Mouse (Mus musculus) adrenal gland, postnatal 4 days (tissue): ENCODE measurements around the gene Spata2l. TPM values are rescaled to one million over a fixed set of nuclear protein-coding genes. Genes with fewer than 3 reads are reported as not detected.
"Not testable (repeated sequence)": the region's sequence is repeated elsewhere in the genome, so short reads cannot be mapped to it uniquely, and the experiment has no call there.

Experiments used
- DNase-seq, 2 experiments: peaks; one replicate each; pipeline ENCODE4 v3.0.0; 2021 to 2022; ENCODE audit warnings: low spot score in 2 of 2, mixed read lengths in 2 of 2
- total RNA-seq, 2 experiments: library from RNA; stranded (reverse); gene quantifications; 2 replicates each; pipeline ENCODE4 v1.2.3; 2021

Gene Spata2l
- total RNA-seq, 2 experiments from 2014 or later = 11.6 to 11.9 TPM

DNA sequence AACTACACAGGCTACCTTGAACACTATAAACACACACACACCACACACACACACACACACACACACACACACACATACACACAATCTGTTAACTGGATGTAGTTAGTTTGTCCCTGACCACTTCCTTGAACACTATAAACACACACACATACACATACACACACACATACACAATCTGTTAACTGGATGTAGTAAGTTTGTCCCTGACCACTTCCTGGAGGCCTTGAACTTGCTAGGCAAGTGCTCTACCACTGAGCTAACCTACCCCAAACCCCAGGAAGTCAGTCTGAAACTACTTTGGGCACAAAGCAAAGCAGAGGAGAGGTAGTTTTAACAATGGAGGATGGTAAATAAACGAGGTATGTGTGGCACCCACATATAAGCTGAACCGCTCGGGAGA lies 32.5 kb downstream of the Spata2l start:
- DNase-seq = no peak

DNA sequence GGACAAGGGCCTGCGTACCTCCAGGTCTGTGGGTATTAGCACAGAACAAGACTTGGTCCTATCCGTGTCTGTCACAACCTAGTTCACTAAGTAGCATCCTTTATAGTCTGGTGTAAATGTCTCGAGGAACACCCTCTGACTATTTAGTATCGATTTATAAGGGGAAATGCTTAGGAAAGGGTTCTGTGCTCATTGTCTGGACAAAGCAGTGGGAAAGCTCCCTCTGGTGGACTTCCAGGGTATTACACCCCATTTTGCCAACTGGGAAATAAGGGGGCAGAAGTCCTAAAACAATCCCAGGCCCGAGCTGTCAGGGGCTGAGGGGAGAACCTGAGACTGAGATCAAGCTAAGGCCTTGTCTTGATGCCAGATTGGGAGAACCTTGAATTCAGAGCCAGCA lies 33.7 kb downstream of the Spata2l start:
- peak; percentile 24 to 49 for DNase-seq

- DNase-seq = no peak
These were observed 36.2 kb downstream of the Spata2l start for GRCm38 (mm10) chr8:123199864-123200263.

GRCm38 (mm10) chr8:123197016-123197415 lies 39.0 kb downstream of the Spata2l start:
- DNase-seq = not testable (repeated sequence)

- DNase-seq = no peak
These were observed 42.3 kb downstream of the Spata2l start for GRCm38 (mm10) chr8:123193771-123194170.

DNA sequence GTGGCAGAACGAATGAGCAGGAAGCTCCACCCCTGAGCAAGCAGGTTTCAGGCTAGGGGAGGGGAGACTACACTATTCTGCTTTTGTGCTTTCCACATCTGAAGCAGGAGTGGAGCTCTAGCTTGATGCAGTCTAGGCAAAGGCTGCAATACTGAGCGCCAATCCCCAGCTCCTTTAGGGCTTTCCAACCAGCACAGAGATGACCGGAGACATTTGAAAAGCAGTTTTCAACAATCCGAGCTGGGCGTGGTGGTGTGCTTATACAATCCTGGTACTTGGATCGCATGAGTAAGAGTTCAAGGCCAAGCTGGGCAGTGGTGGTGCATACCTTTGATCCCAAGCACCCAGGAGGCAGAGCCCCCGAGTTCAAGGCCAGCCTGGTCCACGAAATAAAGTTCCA lies 44.1 kb downstream of the Spata2l start:
- DNase-seq = no peak

DNA sequence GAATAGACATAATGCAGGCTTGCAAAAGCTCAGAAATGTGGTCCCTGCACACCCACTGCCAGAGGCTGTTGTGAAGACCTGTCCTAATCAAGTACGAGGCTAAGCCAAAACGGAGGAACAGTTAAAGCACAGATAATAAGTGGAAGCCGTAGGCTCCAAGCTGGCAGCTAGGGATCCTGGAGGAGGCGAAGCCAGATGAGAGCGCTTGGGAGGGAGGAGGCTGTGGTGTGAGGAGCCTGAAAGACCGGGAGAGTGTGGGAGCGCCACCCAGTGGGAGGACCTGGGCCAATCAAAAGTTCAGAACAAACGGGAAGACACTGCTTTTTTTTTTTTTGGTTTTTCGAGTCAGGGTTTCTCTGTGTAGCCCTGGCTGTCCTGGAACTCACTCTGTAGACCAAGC lies 45.4 kb downstream of the Spata2l start:
- DNase-seq = peak; percentile 36 to 64

DNA sequence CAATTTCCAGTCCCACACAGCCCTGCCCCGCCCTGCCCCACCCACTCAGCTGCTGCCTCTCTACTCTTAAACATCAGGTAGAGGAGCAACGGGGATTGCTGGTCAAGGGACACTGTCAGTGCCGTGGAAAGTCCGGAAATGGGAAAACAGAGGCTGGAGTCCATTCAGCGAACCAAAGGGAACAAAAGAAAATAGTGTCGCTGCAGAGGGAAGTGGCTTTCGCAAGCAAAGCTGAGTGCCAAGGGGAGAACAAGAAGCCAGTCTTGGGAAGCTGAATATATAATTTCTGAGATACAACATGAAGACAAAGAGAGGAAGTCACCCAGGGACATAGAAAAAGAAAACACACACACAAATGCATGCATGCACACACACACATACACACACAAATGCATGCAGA lies 47.2 kb downstream of the Spata2l start:
- DNase-seq = no peak

DNA sequence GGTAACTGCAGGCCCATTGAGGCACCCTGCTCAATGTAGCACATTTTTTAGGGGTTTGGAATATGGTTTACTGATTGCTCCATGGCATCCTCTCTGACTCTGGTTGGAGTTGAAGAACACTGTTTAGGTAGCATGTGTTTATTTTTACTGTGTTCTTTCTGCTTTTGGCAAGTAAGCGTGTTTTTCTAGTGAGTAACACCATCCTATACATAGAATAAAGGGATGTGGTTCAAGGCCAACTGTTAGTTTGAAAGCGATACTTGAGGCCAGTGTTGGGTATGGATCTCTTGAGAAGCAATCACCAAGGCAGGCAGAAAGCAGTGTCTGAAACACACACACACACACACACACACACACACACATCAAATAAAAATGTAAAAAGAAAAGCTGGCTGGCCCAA lies 48.0 kb downstream of the Spata2l start:
- DNase-seq = no peak

DNA sequence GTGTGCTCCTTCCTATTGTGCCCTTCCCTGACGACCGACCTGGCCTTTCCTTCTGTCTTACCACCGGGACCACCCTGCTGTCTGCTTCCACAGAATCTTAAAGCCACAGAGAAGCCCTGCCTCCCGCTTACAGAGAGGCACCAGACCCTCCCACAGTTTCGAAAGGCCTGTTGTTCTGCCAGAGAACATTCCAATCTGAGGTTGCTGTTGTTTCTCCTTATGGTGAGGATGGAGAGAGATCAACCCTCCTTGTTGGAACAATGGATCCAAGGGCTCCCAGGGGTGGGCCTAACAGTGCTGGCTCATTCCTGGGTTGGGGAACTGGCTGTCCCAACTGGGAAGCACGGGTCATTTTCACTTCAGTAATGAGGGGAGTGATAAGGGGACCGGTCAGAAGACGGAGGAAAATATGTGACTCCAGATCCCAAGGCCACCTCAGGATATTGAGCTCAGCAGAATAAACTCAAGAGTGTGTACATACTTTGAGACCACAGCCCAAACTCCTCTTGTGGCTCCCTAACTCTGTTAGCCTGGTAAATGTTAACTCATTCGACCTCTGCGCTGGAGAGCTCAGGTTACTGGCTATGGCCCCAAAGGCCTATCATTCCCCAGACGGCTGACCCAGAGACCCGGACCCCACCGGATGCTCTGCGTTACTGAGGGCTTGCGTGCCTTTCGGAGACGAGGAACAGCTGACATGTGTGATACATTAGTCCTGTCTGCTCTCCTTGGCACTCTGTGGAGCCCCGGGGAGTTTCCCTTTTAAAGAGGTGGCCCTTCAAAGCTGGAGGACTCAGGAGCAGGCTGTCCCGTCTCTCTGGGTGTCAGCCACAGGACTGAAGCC lies 50.2 kb downstream of the Spata2l start, which contains the start of gene Dpep1:
Gene Dpep1 (plus strand): TSS at position 677 of the 844 bp plus-strand sequence.
- no peak for DNase-seq

DNA sequence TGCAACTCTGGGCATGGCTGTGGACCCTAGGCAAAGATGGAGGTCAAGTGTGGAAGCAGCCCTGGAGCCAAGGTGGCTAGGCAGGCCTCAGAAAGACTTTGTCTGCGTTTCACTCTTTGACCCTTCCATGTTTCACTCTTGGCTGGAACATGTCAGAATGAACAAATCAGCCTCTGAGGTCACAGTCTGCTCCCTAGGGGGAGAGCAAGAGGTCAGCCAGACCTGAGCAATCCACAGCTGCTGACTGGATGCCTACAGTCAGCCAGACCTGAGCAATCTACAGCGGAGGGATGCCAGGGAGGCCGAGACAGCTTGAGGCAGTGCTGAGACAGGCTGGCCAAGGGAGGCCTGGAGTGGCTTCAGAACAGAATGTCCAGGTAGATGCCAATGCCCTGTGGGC lies 54.6 kb downstream of the Spata2l start:
- DNase-seq = no peak

Other genes starting within 250 kb of the Spata2l start
- 100 to 1,000 TPM; 132 TPM for gene Ankrd11, start 194.0 kb downstream of the Spata2l start, total RNA-seq
- gene Spg7, start 173.3 kb downstream of the Spata2l start, total RNA-seq = 10 to 100 TPM; 67.6 to 72.6 TPM
- gene Rpl13, start 133.9 kb downstream of the Spata2l start, total RNA-seq = 100 to 1,000 TPM; 895 to 902 TPM
- gene Cpne7, start 118.9 kb downstream of the Spata2l start, total RNA-seq = 1 to 10 TPM; 6.3 to 7.3 TPM
- 10 to 100 TPM; 14.6 to 16.6 TPM for gene Sult5a1, start 77.9 kb downstream of the Spata2l start, total RNA-seq
- gene Dpep1, start 50.0 kb downstream of the Spata2l start, total RNA-seq = 10 to 100 TPM; 16.8 to 29.2 TPM
- gene Chmp1a, start 23.5 kb downstream of the Spata2l start, total RNA-seq = 100 to 1,000 TPM in 1 of 2 experiments, 10 to 100 TPM in 1; 97.3 to 105 TPM
- 1 to 10 TPM; 4.0 to 4.5 TPM for gene Spata33, start 23.4 kb downstream of the Spata2l start, total RNA-seq
- gene Cdk10, start 11.4 kb downstream of the Spata2l start, total RNA-seq = 10 to 100 TPM; 79.6 to 82.6 TPM
- gene Zfp276, start 18.0 kb upstream of the Spata2l start, total RNA-seq = 10 to 100 TPM; 28.3 to 30.1 TPM
- 10 to 100 TPM; 33.8 to 46.6 TPM for gene Vps9d1, start 18.1 kb upstream of the Spata2l start, total RNA-seq
- 10 to 100 TPM; 18.8 to 24.0 TPM for gene Fanca, start 82.3 kb upstream of the Spata2l start, total RNA-seq
- 1 to 10 TPM; 3.6 to 4.0 TPM for gene Spire2, start 96.5 kb upstream of the Spata2l start, total RNA-seq
- 100 to 1,000 TPM; 221 to 224 TPM for gene Tcf25, start 137.5 kb upstream of the Spata2l start, total RNA-seq
- gene Mc1r, start 170.9 kb upstream of the Spata2l start, total RNA-seq = under 1 TPM in 1 of 2 experiments, not detected in 1; 0.14 TPM
- gene Tubb3, start 175.2 kb upstream of the Spata2l start, total RNA-seq = 100 to 1,000 TPM in 1 of 2 experiments, 10 to 100 TPM in 1; 59.5 to 102 TPM
- 10 to 100 TPM; 40.2 to 40.5 TPM for gene Def8, start 187.3 kb upstream of the Spata2l start, total RNA-seq
- 10 to 100 TPM; 59.9 to 61.8 TPM for gene Afg3l1, start 241.7 kb upstream of the Spata2l start, total RNA-seq